Mouse (Mus musculus) cerebellum, adult 8-10 months (tissue): ENCODE measurements around the gene Evpl.
"Not testable (repeated sequence)": the region's sequence is repeated elsewhere in the genome, so short reads cannot be mapped to it uniquely, and the experiment has no call there.

Source experiments
- DNase-seq: peaks from one replicate; pipeline ENCODE4 v3.0.0; 2022

The Evpl gene

GRCm38 (mm10) chr11:116237742-116238395, at the start of gene Evpl:
Evpl (minus strand) TSS chr11:116238077.
- DNase-seq: no peak

- no peak for DNase-seq
Observed at GRCm38 (mm10) chr11:116287351-116287750, 49.5 kb upstream of the Evpl start.

DNA sequence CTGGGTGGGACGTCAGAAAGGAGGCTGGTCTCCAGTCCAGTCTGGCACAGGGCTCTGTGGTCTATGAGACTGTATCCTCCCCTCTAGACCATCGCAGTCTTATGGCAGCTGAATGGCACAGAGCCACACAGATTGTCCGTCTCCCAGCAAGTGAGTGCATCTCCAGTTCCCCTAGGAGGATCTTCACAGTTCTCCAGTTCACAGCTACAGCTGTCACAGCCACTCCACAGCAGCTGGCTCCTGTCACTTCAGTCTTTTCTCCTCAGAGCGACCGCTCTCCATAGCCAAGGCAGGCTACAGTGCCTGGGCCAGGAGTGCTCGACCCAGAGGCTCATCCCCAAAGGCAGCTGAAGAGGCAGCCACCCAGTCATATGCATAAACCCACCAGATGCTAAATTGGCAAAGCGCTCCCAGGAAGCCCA, 47.9 kb upstream of the Evpl start:
- DNase-seq: no peak

- no peak for DNase-seq
Observed at GRCm38 (mm10) chr11:116283982-116284381, 46.1 kb upstream of the Evpl start.

GRCm38 (mm10) chr11:116282912-116283521, 45.1 kb upstream of the Evpl start:
- no peak for DNase-seq

- no peak for DNase-seq
Observed at GRCm38 (mm10) chr11:116282089-116282488, 44.2 kb upstream of the Evpl start.

GRCm38 (mm10) chr11:116281671-116282070, 43.8 kb upstream of the Evpl start:
- no peak for DNase-seq

- DNase-seq: no peak
Observed at GRCm38 (mm10) chr11:116280751-116281663, 43.1 kb upstream of the Evpl start, which contains the start of gene Galr2. Galr2 (plus strand) TSS chr11:116280939.

DNA sequence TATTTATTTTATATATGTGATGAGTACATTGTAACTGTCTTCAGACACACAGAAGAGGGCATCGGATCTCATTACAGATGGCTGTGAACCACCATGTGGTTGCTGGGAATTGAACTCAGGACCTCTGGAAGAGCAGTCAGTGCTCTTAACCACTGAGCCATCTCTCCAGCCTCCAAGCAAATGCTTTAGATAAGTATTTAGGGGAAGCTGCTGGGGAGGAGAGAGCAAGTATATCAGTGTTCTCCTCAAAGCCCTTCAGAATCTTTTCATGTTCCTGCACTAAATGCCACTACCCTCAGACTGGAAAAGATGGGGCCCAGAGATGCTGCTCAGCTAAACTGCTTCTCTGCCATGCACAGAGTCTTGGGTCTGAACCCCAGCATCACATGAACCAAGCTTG, 39.3 kb upstream of the Evpl start:
- DNase-seq: not testable (repeated sequence)

GRCm38 (mm10) chr11:116274045-116274666, 36.3 kb upstream of the Evpl start, which contains the start of gene Srp68:
Srp68 (minus strand) TSS chr11:116274217.
- DNase-seq: peak; percentile 90

DNA sequence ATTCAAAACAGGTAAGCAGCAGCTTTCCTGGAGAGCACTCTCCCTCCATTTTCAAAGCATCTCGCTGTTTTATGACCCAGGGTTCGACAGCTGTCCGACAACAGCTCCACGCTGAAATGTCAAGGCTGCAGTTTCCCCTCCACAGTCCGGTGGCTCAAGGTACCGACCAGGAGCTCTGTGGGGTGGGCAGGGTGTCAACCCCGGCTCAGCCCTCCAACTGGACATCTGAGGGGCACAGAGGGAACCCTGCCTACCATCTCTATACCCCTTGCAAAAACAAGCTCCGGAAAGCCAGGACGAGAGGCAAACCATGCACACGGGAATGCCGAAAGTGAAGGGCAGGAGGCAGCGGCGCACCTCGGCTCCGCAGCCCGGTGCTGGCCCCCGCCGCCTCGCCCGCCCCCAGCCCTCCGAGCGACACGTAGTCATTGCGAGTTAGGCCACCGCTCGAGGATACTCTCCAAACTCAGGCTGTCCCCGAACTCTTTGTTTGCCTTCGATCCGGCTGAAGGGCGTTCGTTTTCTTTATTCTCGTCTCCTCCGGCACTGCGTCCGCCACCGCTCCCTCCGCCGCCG, 35.7 kb upstream of the Evpl start:
- no peak for DNase-seq

- DNase-seq: no peak
Observed at GRCm38 (mm10) chr11:116272589-116273468, 35.0 kb upstream of the Evpl start.

- no peak for DNase-seq
Observed at GRCm38 (mm10) chr11:116269560-116269959, 31.7 kb upstream of the Evpl start.

DNA sequence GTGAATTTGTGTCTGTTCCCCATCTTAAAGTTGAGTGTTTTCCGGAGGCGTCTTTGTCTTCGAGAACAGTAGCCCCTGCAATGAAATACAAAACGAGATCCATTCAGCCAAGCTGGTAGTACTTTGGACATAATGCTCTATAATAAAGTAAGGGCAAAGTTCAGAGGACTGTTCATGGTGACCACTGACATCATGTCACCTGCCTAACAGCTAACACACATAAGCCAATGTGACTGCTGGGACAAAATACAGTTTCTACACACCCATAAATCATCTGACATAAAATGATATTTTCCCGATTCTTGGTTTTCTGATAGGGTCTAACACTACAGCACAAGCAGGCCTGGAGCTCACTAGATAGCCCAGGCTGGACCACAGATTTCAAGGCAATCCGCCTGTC, 30.4 kb upstream of the Evpl start:
- DNase-seq: no peak

DNA sequence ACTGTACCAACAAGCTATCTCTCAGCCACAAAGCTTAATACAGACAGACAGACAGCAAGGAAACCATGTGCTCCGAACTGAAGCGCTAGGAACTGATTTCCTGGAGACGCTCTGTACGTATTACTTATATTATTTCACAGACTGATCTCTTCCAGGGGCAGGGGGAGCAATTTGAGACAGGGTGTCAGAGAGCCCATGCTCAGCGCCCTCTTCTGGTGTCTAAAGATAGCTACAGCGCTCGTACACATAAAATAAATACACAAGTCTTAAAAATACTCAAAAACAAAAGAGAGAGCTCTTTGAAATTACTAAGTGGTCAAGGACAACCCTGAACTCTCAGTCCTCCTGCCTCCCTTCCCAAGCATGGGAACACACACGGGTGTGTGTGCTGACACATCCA, 29.8 kb upstream of the Evpl start:
- DNase-seq: no peak

- no peak for DNase-seq
Observed at GRCm38 (mm10) chr11:116265850-116266249, 28.0 kb upstream of the Evpl start.

GRCm38 (mm10) chr11:116265352-116265751, 27.5 kb upstream of the Evpl start:
- no peak for DNase-seq

GRCm38 (mm10) chr11:116260259-116260658, 22.4 kb upstream of the Evpl start:
- DNase-seq: no peak

GRCm38 (mm10) chr11:116259461-116259860, 21.6 kb upstream of the Evpl start:
- no peak for DNase-seq

DNA sequence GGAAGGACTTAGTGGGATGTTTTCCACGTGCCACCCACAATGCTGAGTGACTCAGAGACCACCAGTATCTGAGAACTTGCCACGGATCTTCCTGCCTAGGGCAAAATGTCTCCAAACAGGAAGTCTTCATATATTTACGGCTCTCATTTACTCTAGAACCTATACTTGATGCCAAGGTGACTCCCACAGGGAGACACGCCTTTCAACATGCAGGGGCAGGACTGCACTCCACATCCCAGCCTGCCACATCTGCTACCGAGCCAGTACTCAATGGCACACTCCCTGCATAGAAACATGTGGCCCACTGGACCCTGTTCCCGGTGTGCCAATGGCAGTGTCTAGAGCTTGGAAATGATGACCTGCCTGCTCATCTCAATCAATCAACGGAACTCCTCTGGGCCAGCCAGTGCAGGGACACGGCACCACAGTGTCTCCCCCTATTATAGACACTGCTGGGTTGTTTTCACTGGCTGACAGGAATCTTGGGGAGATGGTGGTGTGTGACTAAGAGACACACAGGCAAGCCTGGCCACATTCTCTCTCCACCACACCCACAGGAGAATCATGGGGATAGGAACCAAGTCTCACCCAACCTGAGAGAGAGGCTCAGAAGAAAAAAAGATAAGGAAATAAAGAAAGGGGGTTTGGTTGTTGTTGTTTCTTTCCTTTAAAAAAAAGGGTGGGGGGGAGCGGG, 18.3 kb upstream of the Evpl start:
- DNase-seq: no peak
